Mouse (Mus musculus): ENCODE data around the gene Fancc. TPM values are rescaled to one million over a fixed set of nuclear protein-coding genes. Genes with fewer than 3 reads are reported as not detected.

Gene Fancc
- polyA plus RNA-seq, 1 experiment, result 9.0 TPM

GRCm38 (mm10) chr13:63423060-63423459 is 74.0 kb downstream of the Fancc start:
- H3K4me1 ChIP-seq (ENCODE audit: control insufficient read depth, insufficient read depth, low read length), result no peaks in the 10 kb centered on the region; the same call in 1 of the 2 replicates
- no peaks in the 10 kb centered on the region for H3K36me3 ChIP-seq (ENCODE audit: control insufficient read depth, insufficient read depth, low read length)
- 83% methylated on average over 2 of the region's 2 CpGs for WGBS
- no peak overlapping the region for H3K27ac ChIP-seq (ENCODE audit: insufficient read depth, low read depth, low read length)
- no peak overlapping the region for H3K4me3 ChIP-seq (ENCODE audit: insufficient read depth, low read depth, low read length)
- TF ChIP-seq POLR2A (IDR thresholded peaks at IDR 0.05; ENCODE audit: low read depth, low read length) (no peak), CTCF (conservative IDR thresholded peaks at IDR 0.05; ENCODE audit: insufficient read depth, insufficient read length, low read depth, low read length) (no peak)
- H3K27me3 ChIP-seq (replicated peaks; ENCODE audit: control insufficient read depth, insufficient read depth, low read length), result no peaks in the 10 kb centered on the region
- DNase-seq, result no peak

GRCm38 (mm10) chr13:63421225-63421624 is 75.9 kb downstream of the Fancc start:
- DNase-seq, result no peak
- H3K4me1 ChIP-seq (ENCODE audit: control insufficient read depth, insufficient read depth, low read length), result no peaks in the 10 kb centered on the region; the same call in 1 of the 2 replicates
- no peaks in the 10 kb centered on the region for H3K27me3 ChIP-seq (replicated peaks; ENCODE audit: control insufficient read depth, insufficient read depth, low read length)
- TF ChIP-seq POLR2A (IDR thresholded peaks at IDR 0.05; ENCODE audit: low read depth, low read length), result no peak
- no peak overlapping the region for H3K4me3 ChIP-seq (ENCODE audit: insufficient read depth, low read depth, low read length)
- no peaks in the 10 kb centered on the region for H3K36me3 ChIP-seq (ENCODE audit: control insufficient read depth, insufficient read depth, low read length)
- H3K27ac ChIP-seq (ENCODE audit: insufficient read depth, low read depth, low read length), result no peak overlapping the region

DNA sequence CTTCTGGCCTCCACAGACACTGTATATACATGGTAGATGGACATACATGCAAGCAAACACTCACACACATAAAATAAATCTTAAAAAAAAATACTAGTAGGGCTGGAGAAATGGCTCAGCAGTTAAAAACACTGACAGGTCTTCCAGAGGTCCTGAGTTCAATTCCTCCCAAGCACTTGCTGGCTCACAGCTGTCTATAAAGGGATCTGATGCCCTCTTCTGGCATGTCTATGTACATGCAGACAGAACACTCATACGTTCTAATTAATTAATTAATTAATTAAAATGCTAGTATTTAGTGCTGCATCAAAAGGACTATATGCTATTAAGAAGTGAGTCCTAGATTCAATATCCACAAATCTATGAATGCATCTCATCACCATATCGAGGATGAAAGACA is 78.9 kb downstream of the Fancc start:
- no peaks in the 10 kb centered on the region; the same call in 1 of the 2 replicates for H3K4me1 ChIP-seq (ENCODE audit: control insufficient read depth, insufficient read depth, low read length)
- no peak overlapping the region for H3K4me3 ChIP-seq (ENCODE audit: insufficient read depth, low read depth, low read length)
- DNase-seq, result no peak
- no peaks in the 10 kb centered on the region for H3K27me3 ChIP-seq (replicated peaks; ENCODE audit: control insufficient read depth, insufficient read depth, low read length)
- H3K36me3 ChIP-seq (ENCODE audit: control insufficient read depth, insufficient read depth, low read length), result no peaks in the 10 kb centered on the region
- 62% methylated on average over 2 of the region's 2 CpGs for WGBS
- no peak overlapping the region for H3K27ac ChIP-seq (ENCODE audit: insufficient read depth, low read depth, low read length)
- TF ChIP-seq CTCF (conservative IDR thresholded peaks at IDR 0.05; ENCODE audit: insufficient read depth, insufficient read length, low read depth, low read length) (0 out of 2 replicates have a peak, but pooled peaks have one; percentile 9), POLR2A (IDR thresholded peaks at IDR 0.05; ENCODE audit: low read depth, low read length) (no peak)

DNA sequence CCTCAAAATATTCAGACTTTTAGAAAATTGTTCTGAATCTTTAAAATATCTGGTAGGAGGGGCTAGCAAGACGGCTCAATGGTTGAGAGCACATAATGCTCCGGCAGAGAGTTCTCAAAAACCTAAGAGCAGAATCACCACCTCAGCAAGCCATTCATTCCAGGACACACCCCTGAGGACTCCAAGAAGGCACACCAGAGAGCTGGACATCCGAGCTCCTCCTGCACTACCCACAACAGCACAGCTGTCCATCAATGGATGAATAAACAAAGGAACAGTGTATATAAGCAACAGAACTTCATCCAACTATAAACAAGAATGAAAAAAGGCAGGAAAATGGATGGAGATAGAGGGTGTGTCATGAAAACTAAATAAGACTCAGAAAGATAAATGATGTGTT is 80.3 kb downstream of the Fancc start:
- no peaks in the 10 kb centered on the region for H3K27me3 ChIP-seq (replicated peaks; ENCODE audit: control insufficient read depth, insufficient read depth, low read length)
- H3K4me3 ChIP-seq (ENCODE audit: insufficient read depth, low read depth, low read length), result no peak overlapping the region
- no peak for DNase-seq
- no peaks in the 10 kb centered on the region; the same call in 1 of the 2 replicates for H3K4me1 ChIP-seq (ENCODE audit: control insufficient read depth, insufficient read depth, low read length)
- TF ChIP-seq CTCF (conservative IDR thresholded peaks at IDR 0.05; ENCODE audit: insufficient read depth, insufficient read length, low read depth, low read length), result no peak
- TF ChIP-seq POLR2A (IDR thresholded peaks at IDR 0.05; ENCODE audit: low read depth, low read length), result no peak
- no peak overlapping the region for H3K27ac ChIP-seq (ENCODE audit: insufficient read depth, low read depth, low read length)
- no peaks in the 10 kb centered on the region for H3K36me3 ChIP-seq (ENCODE audit: control insufficient read depth, insufficient read depth, low read length)
- 57% methylated on average over 3 of the region's 3 CpGs for WGBS

DNA sequence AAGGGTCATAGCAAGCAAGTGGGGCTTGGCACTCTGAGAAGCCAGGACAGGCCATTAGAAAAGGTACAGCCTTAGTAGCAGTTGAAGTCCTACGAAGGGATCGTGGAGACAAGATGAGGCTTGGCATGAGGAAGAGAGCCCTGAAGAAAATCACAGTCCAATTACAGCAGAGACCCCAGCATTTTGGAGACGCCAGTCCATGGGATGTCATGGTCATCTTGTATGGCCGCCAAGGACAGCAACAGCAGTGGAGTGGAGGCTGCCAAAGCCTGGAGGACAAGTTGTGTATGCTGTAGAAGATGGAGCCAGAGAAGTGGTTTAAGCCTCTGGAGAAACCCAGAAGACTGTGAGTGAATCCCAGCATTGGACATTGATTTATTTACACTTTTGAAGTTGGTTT is 84.4 kb downstream of the Fancc start:
- TF ChIP-seq POLR2A (IDR thresholded peaks at IDR 0.05; ENCODE audit: low read depth, low read length) (no peak), CTCF (conservative IDR thresholded peaks at IDR 0.05; ENCODE audit: insufficient read depth, insufficient read length, low read depth, low read length) (no peak)
- Histone ChIP-seq H3K4me3 (ENCODE audit: insufficient read depth, low read depth, low read length) (no peak overlapping the region), H3K4me1 (ENCODE audit: control insufficient read depth, insufficient read depth, low read length) (no peaks in the 10 kb centered on the region), H3K36me3 (ENCODE audit: control insufficient read depth, insufficient read depth, low read length) (no peaks in the 10 kb centered on the region), H3K27me3 (replicated peaks; ENCODE audit: control insufficient read depth, insufficient read depth, low read length) (no peaks in the 10 kb centered on the region), H3K27ac (ENCODE audit: insufficient read depth, low read depth, low read length) (no peak overlapping the region)
- 87% methylated on average over 4 of the region's 4 CpGs for WGBS
- no peak for DNase-seq

- Histone ChIP-seq H3K36me3 (ENCODE audit: control insufficient read depth, insufficient read depth, low read length) (no peaks in the 10 kb centered on the region), H3K4me1 (ENCODE audit: control insufficient read depth, insufficient read depth, low read length) (no peaks in the 10 kb centered on the region), H3K27ac (ENCODE audit: insufficient read depth, low read depth, low read length) (no peak overlapping the region), H3K4me3 (ENCODE audit: insufficient read depth, low read depth, low read length) (no peak overlapping the region), H3K27me3 (replicated peaks; ENCODE audit: control insufficient read depth, insufficient read depth, low read length) (no peaks in the 10 kb centered on the region)
- no peak for TF ChIP-seq POLR2A (IDR thresholded peaks at IDR 0.05; ENCODE audit: low read depth, low read length)
- 0 out of 2 replicates have a peak, but pooled peaks have one; percentile 25 for TF ChIP-seq CTCF (conservative IDR thresholded peaks at IDR 0.05; ENCODE audit: insufficient read depth, insufficient read length, low read depth, low read length)
- DNase-seq, result no peak
- WGBS, result 63% methylated on average over 4 of the region's 4 CpGs
These were observed 85.6 kb downstream of the Fancc start for GRCm38 (mm10) chr13:63411310-63412022.

DNA sequence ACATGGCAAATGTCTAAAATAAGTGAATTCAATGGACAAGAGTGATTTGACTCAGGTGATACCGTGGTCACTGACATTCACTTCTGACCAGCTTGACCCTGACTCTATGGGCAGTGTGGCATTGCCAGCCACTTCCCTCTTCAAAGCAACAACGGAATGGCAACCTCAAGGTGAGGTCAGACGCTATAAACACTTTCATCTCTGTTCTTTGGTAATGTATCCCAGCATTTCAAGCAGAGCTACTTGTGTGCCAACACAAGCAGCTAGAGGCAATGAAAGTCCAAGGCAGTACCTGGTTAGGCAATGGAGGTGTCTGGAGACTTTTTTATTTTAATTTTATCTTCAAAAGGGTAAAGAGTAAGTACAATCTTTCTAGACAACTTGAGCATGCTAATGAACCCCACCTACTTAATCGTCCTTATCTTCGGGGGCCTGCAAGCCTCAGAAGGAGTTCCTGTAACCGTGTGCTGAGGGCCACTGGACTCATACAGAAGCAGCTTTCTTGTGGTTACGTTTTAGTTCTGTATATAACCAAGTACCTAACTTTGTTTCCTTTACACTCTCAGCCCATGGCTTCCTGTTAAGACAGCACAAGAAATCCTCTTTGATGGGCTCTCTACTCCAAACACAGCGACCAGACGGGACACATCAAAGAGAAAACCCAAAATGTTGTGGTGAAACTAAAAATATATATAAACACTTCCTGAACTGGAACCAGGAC is 86.3 kb downstream of the Fancc start:
- no peak overlapping the region for H3K4me3 ChIP-seq (ENCODE audit: insufficient read depth, low read depth, low read length)
- TF ChIP-seq CTCF (conservative IDR thresholded peaks at IDR 0.05; ENCODE audit: insufficient read depth, insufficient read length, low read depth, low read length) (no peak), POLR2A (IDR thresholded peaks at IDR 0.05; ENCODE audit: low read depth, low read length) (no peak)
- H3K36me3 ChIP-seq (ENCODE audit: control insufficient read depth, insufficient read depth, low read length), result no peaks in the 10 kb centered on the region
- WGBS, result 68% methylated on average over 9 of the region's 9 CpGs
- no peaks in the 10 kb centered on the region for H3K27me3 ChIP-seq (replicated peaks; ENCODE audit: control insufficient read depth, insufficient read depth, low read length)
- no peak overlapping the region for H3K27ac ChIP-seq (ENCODE audit: insufficient read depth, low read depth, low read length)
- DNase-seq, result peak; percentile 50
- H3K4me1 ChIP-seq (ENCODE audit: control insufficient read depth, insufficient read depth, low read length), result no peaks in the 10 kb centered on the region

Data from kidney, adult 2 months (tissue).